Mouse (Mus musculus): Measurements from ENCODE around the gene Crim1. TPM values are rescaled to one million over a fixed set of nuclear protein-coding genes. Genes with fewer than 3 reads are reported as not detected.

Gene Crim1
- total and polyA plus RNA-seq, 3 experiments = 14.1 to 72.8 (median 21.9) TPM

- Histone ChIP-seq H3K27ac (ENCODE audit: insufficient read depth, low read depth) (no peak overlapping the region), H3K4me2 (ENCODE audit: insufficient read depth, low read depth, poor library complexity, severe bottlenecking) (no peak overlapping the region)
Measured at GRCm38 (mm10) chr17:78402174-78402573, 202.1 kb downstream of the Crim1 start.

GRCm38 (mm10) chr17:78403229-78403628, 203.2 kb downstream of the Crim1 start:
- H3K36me3 ChIP-seq (replicated peaks in 1 of 2; ENCODE audit: control insufficient read depth in 1 of 2, insufficient read depth in 1 of 2, low read length in 1 of 2) = peaks cover 25 to 66% of the 10 kb centered on the region in 2 experiments
- dilution Hi-C loops (cut with MboI; ENCODE audit: extremely low pct_ligation_motif_present, extremely low pct_unique_long_range_greater_than_20kb, low sequenced_read_pairs) = no loop called here
- peaks cover 0 to 15% of the 10 kb centered on the region in 2 experiments; a peak in 2 of 4 replicates for H3K4me1 ChIP-seq (ENCODE audit: control insufficient read depth in 1 of 2, insufficient read depth in 2 of 2)
- in situ Hi-C loops (cut with MboI; ENCODE audit: low pct_ligation_motif_present, low pct_unique_long_range_greater_than_20kb, low sequenced_read_pairs) = no loop called here
- H3K79me2 ChIP-seq (replicated peaks; ENCODE audit: control insufficient read depth, extremely low read depth, insufficient read depth, poor library complexity, severe bottlenecking) = no peaks in the 10 kb centered on the region
- no peak overlapping the region for H3K4me3 ChIP-seq (replicated peaks in 1 of 3; ENCODE audit: low read depth in 2 of 3, low read length in 2 of 3, poor library complexity in 1 of 3)
- TF ChIP-seq CHD1 (IDR thresholded peaks at IDR 0.05; ENCODE audit: low read depth, low read length) (no peak), CHD2 (IDR thresholded peaks at IDR 0.05; ENCODE audit: low read length) (no peak), MAX (IDR thresholded peaks at IDR 0.05; ENCODE audit: low read length) (no peak), MAFK (IDR thresholded peaks at IDR 0.05; ENCODE audit: insufficient replicate concordance, low read length) (no peak), BHLHE40 (IDR thresholded peaks at IDR 0.05; ENCODE audit: low read depth, low read length) (no peak), EP300 (IDR thresholded peaks at IDR 0.05; ENCODE audit: low read length) (no peak), USF2 (conservative IDR thresholded peaks at IDR 0.05; ENCODE audit: low read depth, low read length) (no peak), MEF2A (IDR thresholded peaks at IDR 0.05; ENCODE audit: borderline replicate concordance, low read depth, low read length) (no peak), IRF4 (IDR thresholded peaks at IDR 0.05; ENCODE audit: low read depth, low read length) (no peak), POLR2A (IDR thresholded peaks at IDR 0.05; ENCODE audit: low read depth, low read length) (no peak), PAX5 (IDR thresholded peaks at IDR 0.05; ENCODE audit: low read length) (no peak), NELFE (IDR thresholded peaks at IDR 0.05; ENCODE audit: low read depth, low read length) (no peak)
- no peaks in the 10 kb centered on the region for H3K27me3 ChIP-seq (replicated peaks)
- DNase-seq (ENCODE audit: extremely low read depth) = no peak
- H3K9ac ChIP-seq (ENCODE audit: insufficient read depth, low read depth) = no peak overlapping the region
- no peak overlapping the region for H3K4me2 ChIP-seq (ENCODE audit: insufficient read depth, low read depth, poor library complexity, severe bottlenecking)
- no peaks in the 10 kb centered on the region for H3K9me3 ChIP-seq (replicated peaks; ENCODE audit: low read length)
- no peak overlapping the region for H3K27ac ChIP-seq (ENCODE audit: insufficient read depth, low read depth)

More at GRCm38 (mm10) chr17:78402174-78402573, 202.1 kb downstream of the Crim1 start:
- H3K4me3 ChIP-seq (replicated peaks in 1 of 3; ENCODE audit: low read depth in 2 of 3, low read length in 2 of 3, poor library complexity in 1 of 3) = no peak overlapping the region
- dilution Hi-C loops (cut with MboI; ENCODE audit: extremely low pct_ligation_motif_present, extremely low pct_unique_long_range_greater_than_20kb, low sequenced_read_pairs) (no loop called here), in situ Hi-C loops (cut with MboI; ENCODE audit: low pct_ligation_motif_present, low pct_unique_long_range_greater_than_20kb, low sequenced_read_pairs) (no loop called here)
- DNase-seq (ENCODE audit: extremely low read depth) = no peak
- H3K79me2 ChIP-seq (replicated peaks; ENCODE audit: control insufficient read depth, extremely low read depth, insufficient read depth, poor library complexity, severe bottlenecking) = no peaks in the 10 kb centered on the region
- H3K9ac ChIP-seq (ENCODE audit: insufficient read depth, low read depth) = no peak overlapping the region
- H3K4me1 ChIP-seq (ENCODE audit: control insufficient read depth in 1 of 2, insufficient read depth in 2 of 2) = peaks cover 0 to 8% of the 10 kb centered on the region in 2 experiments; a peak in 2 of 4 replicates
- no peak for TF ChIP-seq SIN3A (IDR thresholded peaks at IDR 0.05; ENCODE audit: low read length)
- no peak for TF ChIP-seq JUND (conservative IDR thresholded peaks at IDR 0.05; ENCODE audit: low read depth, low read length)
- peaks cover 24 to 67% of the 10 kb centered on the region in 2 experiments for H3K36me3 ChIP-seq (replicated peaks in 1 of 2; ENCODE audit: control insufficient read depth in 1 of 2, insufficient read depth in 1 of 2, low read length in 1 of 2)
- no peaks in the 10 kb centered on the region for H3K9me3 ChIP-seq (replicated peaks; ENCODE audit: low read length)
- H3K27me3 ChIP-seq (replicated peaks) = no peaks in the 10 kb centered on the region

DNA sequence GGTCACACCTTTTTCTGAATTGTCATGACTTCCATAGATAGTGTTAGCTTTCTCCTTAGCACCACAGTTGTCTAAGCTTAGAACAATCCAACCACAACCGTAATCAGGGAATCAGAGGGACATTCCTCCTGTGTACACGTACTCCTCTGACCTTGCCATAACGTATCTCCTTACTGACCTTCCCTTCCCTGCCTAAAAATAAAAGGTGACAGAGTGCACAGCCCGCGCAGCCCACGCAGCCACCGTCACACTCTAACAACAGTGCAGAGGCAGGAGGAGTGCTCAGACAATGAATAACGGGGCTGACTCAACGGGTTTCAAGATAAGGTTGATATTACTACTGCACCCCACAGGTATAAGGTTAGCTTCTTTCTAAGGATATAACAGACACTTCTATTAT, 203.8 kb downstream of the Crim1 start:
- Histone ChIP-seq H3K9ac (ENCODE audit: insufficient read depth, low read depth) (no peak overlapping the region), H3K4me3 (replicated peaks in 1 of 3; ENCODE audit: low read depth in 2 of 3, low read length in 2 of 3, poor library complexity in 1 of 3) (no peak overlapping the region), H3K36me3 (replicated peaks in 1 of 2; ENCODE audit: control insufficient read depth in 1 of 2, insufficient read depth in 1 of 2, low read length in 1 of 2) (peaks cover 28 to 68% of the 10 kb centered on the region in 2 experiments), H3K4me1 (ENCODE audit: control insufficient read depth in 1 of 2, insufficient read depth in 2 of 2) (peaks cover 0 to 15% of the 10 kb centered on the region in 2 experiments; a peak in 2 of 4 replicates), H3K27ac (ENCODE audit: insufficient read depth, low read depth) (no peak overlapping the region), H3K27me3 (replicated peaks) (no peaks in the 10 kb centered on the region), H3K9me3 (replicated peaks; ENCODE audit: low read length) (no peaks in the 10 kb centered on the region), H3K4me2 (ENCODE audit: insufficient read depth, low read depth, poor library complexity, severe bottlenecking) (no peak overlapping the region), H3K79me2 (replicated peaks; ENCODE audit: control insufficient read depth, extremely low read depth, insufficient read depth, poor library complexity, severe bottlenecking) (no peaks in the 10 kb centered on the region)
- TF ChIP-seq TBP (conservative IDR thresholded peaks at IDR 0.05; ENCODE audit: low read depth, low read length) (no peak), USF2 (conservative IDR thresholded peaks at IDR 0.05; ENCODE audit: low read depth, low read length) (no peak), MYC (IDR thresholded peaks at IDR 0.05; ENCODE audit: low read depth, low read length) (no peak), BHLHE40 (IDR thresholded peaks at IDR 0.05; ENCODE audit: low read depth, low read length) (no peak), E2F4 (IDR thresholded peaks at IDR 0.05; ENCODE audit: insufficient replicate concordance, low read depth, low read length) (no peak), POLR2A (IDR thresholded peaks at IDR 0.05; ENCODE audit: low read depth, low read length) (no peak), ZKSCAN1 (IDR thresholded peaks at IDR 0.05; ENCODE audit: borderline replicate concordance, low read depth, low read length) (no peak), TCF12 (IDR thresholded peaks at IDR 0.05; ENCODE audit: low read depth, low read length) (no peak), IRF4 (IDR thresholded peaks at IDR 0.05; ENCODE audit: low read depth, low read length) (no peak), SIN3A (IDR thresholded peaks at IDR 0.05; ENCODE audit: low read length) (no peak)
- in situ Hi-C loops (cut with MboI; ENCODE audit: low pct_ligation_motif_present, low pct_unique_long_range_greater_than_20kb, low sequenced_read_pairs) (no loop called here), dilution Hi-C loops (cut with MboI; ENCODE audit: extremely low pct_ligation_motif_present, extremely low pct_unique_long_range_greater_than_20kb, low sequenced_read_pairs) (no loop called here)
- DNase-seq (ENCODE audit: extremely low read depth) = no peak

All from CH12.LX (cell line).